Mouse (Mus musculus): ENCODE results near the gene Poc1b.

DNA sequence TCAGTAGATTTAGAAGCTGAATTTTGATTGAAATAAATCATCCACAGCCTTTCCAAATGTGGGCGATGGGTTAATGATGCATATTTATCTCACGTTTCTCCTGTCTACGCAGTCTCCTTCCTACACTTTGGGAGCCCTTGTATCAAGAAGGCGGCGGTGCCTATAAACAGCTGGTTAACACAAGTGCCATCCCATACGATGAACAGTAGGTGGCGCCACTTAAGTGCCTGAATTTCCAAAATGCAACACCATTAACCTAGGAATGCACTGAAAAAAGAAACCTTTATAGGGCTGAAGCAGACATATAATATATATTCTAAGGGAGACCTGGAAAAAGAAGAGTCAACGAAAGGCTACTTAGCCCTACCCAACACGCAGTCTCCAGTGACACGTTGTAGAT is 9.5 kb upstream of the Poc1b start:
- TF ChIP-seq CTCF (IDR thresholded peaks at IDR 0.05; ENCODE audit: insufficient read depth, low read length) (peak; percentile 55), POLR2A (IDR thresholded peaks at IDR 0.05; ENCODE audit: borderline replicate concordance, extremely low read depth, low read depth, low read length) (no peak)

Data from lung, adult 2 months (tissue).